Mouse (Mus musculus) ES-E14 (cell line): Measurements from ENCODE around the gene Ccr2. TPM values are rescaled to one million over a fixed set of nuclear protein-coding genes. Genes with fewer than 3 reads are reported as not detected.

Source experiments
- DNase-seq: peaks from one replicate; pipeline ENCODE4 v3.0.0-alpha.2; 2013; ENCODE audit warnings: low read depth, low spot score
- H3K27ac ChIP-seq: 2 replicates; pipeline ENCODE4 v1.5.1; 2012; ENCODE audit warnings: low read depth, mild to moderate bottlenecking, low read length, moderate library complexity, mixed read lengths; ENCODE audit not compliant: poor library complexity, insufficient read depth, severe bottlenecking
- H3K36me3 ChIP-seq: 2 replicates; pipeline ENCODE4 v1.6.1; 2012; ENCODE audit warnings: mild to moderate bottlenecking, low read length, moderate library complexity, mixed read lengths; ENCODE audit not compliant: control insufficient read depth, poor library complexity, insufficient read depth, severe bottlenecking
- H3K4me1 ChIP-seq, 2 experiments: fragments of 150-350 bp in 1 of 2; sonication (generic) in 1 of 2; 2 replicates each; pipeline ENCODE4 v1.6.1; 2012; ENCODE audit warnings: low read length in 2 of 2, mild to moderate bottlenecking in 1 of 2, mixed read lengths in 1 of 2; ENCODE audit not compliant: control insufficient read depth in 2 of 2, insufficient read depth in 2 of 2, poor library complexity in 1 of 2
- H3K4me3 ChIP-seq, 2 experiments: fragments of 150-350 bp in 1 of 2; sonication (generic) in 1 of 2; 2 replicates each; pipeline ENCODE4 v1.5.1; 2012; ENCODE audit warnings: low read length in 2 of 2, low read depth in 1 of 2, mild to moderate bottlenecking in 1 of 2, mixed read lengths in 1 of 2; ENCODE audit not compliant: insufficient read depth in 1 of 2, poor library complexity in 1 of 2, severe bottlenecking in 1 of 2
- H3K9ac ChIP-seq: 2 replicates; pipeline ENCODE4 v1.6.1; 2012; ENCODE audit warnings: low read depth, mild to moderate bottlenecking, low read length, mixed read lengths; ENCODE audit not compliant: poor library complexity, insufficient read depth, severe bottlenecking
- H3K9me3 ChIP-seq: fragments of 150-350 bp; sonication (generic); 2 replicates; pipeline ENCODE4 v1.6.1; 2012; ENCODE audit warnings: low read depth, mild to moderate bottlenecking, low read length; ENCODE audit not compliant: control insufficient read depth, insufficient read depth
- CHD2 ChIP-seq: IDR thresholded peaks from 2 replicates; pipeline ENCODE4 v1.6.1; 2014; ENCODE audit warnings: mild to moderate bottlenecking, low read depth, low read length, inconsistent platforms
- HCFC1 ChIP-seq: IDR thresholded peaks from 2 replicates; pipeline ENCODE4 v1.6.1; 2012; ENCODE audit warnings: low read length, inconsistent platforms, borderline replicate concordance; ENCODE audit not compliant: insufficient read depth
- MAFK ChIP-seq: IDR thresholded peaks from 2 replicates; pipeline ENCODE4 v1.6.1; 2014; ENCODE audit warnings: mild to moderate bottlenecking, low read depth, low read length, inconsistent platforms; ENCODE audit not compliant: insufficient read depth
- ZC3H11A ChIP-seq: IDR thresholded peaks from 2 replicates; pipeline ENCODE4 v1.6.1; 2012; ENCODE audit warnings: low read depth, mild to moderate bottlenecking, inconsistent platforms, low read length, borderline replicate concordance
- ZNF384 ChIP-seq: IDR thresholded peaks from 2 replicates; pipeline ENCODE4 v1.6.1; 2012; ENCODE audit warnings: low read depth, low read length, inconsistent platforms
- in situ Hi-C, 2 experiments: fragments of 600-800 bp; cut with MboI; formaldehyde crosslinking; loops; one replicate each; pipeline ENCODE4 v1.15.1; 2025; ENCODE audit warnings: low sequenced_read_pairs in 2 of 2, inconsistent platforms in 1 of 2; ENCODE audit not compliant: unreplicated experiment in 2 of 2
- total RNA-seq: library from RNA; depleted of rRNA; stranded (reverse); fragments of 300-350 nt; gene quantifications from 2 replicates; pipeline ENCODE4 v1.2.3, GENCODE M21; 2012; rRNA removed

Gene Ccr2
- total RNA-seq, 1 experiment: not detected

DNA sequence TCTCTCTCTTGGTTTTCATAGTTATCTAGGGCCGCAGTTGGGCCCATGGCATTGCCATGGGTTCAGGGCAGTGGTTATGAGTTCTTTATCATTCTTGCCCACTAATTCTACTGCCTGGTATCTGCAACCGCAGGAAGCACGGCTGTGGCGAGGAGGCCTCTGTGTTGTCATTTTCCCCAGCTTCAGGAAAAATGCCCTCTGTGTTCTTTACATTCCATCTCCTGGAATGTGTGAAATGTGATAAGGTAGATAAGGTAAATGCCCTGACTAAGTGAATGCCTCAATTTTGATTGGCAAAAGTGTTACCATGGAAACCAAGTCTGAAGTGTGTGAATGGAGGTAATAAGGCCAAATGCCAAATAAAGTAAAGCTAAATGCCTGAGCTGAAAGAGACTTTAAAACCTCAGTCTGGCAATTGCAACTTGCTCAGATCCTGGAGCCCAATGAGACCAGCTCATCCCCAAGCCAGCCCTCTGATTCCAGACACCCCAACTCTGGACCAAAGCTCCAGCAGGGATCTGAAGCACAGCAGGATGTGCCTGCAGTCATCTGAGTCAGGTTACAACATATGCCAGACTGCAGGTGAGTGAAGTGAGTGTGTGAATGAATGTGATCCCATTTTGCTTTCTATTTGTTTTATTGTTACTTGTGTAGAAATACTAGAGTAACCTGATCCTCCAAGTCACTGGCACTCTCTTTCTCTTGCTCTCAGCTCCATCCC is 36.5 kb downstream of the Ccr2 start:
- no peak for DNase-seq
- in situ Hi-C loops: no loop called here
- TF ChIP-seq ZNF384: no peak
- TF ChIP-seq MAFK: no peak
- no peak for TF ChIP-seq ZC3H11A
- no peak for TF ChIP-seq HCFC1
- no peak for TF ChIP-seq CHD2

DNA sequence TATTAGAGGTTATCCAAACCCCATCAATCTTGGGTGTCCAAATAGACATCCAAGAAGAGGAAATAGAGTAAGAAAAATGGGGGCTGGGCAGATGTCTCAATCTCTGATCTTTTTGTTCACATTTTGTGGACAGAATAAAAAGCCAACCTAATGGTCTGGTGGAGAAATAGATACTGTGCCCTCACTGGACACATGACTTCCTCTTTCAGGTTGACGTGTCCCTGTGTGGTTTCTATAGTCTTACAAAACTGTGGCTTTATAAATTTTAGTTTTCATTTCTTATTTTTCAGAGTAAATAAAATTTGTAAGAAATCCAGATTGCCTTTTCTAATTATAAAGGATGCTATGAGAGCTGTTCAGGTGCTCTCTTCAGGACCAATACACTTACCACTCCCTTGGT is 41.9 kb downstream of the Ccr2 start:
- H3K9ac ChIP-seq: no peak overlapping the region
- TF ChIP-seq MAFK (no peak), ZNF384 (no peak), HCFC1 (no peak), CHD2 (no peak), ZC3H11A (no peak)
- H3K27ac ChIP-seq: no peak overlapping the region
- H3K9me3 ChIP-seq: no peaks in the 10 kb centered on the region
- H3K4me1 ChIP-seq: no peaks in the 10 kb centered on the region
- in situ Hi-C loops: no loop called here
- H3K4me3 ChIP-seq: no peak overlapping the region
- no peak for DNase-seq
- H3K36me3 ChIP-seq: no peaks in the 10 kb centered on the region

More for the DNA sequence above, 36.5 kb downstream of the Ccr2 start:
- H3K4me3 ChIP-seq: no peak overlapping the region
- H3K4me1 ChIP-seq: no peaks in the 10 kb centered on the region
- no peak overlapping the region for H3K9ac ChIP-seq
- H3K36me3 ChIP-seq: no peaks in the 10 kb centered on the region
- H3K9me3 ChIP-seq: no peaks in the 10 kb centered on the region
- no peak overlapping the region for H3K27ac ChIP-seq

DNA sequence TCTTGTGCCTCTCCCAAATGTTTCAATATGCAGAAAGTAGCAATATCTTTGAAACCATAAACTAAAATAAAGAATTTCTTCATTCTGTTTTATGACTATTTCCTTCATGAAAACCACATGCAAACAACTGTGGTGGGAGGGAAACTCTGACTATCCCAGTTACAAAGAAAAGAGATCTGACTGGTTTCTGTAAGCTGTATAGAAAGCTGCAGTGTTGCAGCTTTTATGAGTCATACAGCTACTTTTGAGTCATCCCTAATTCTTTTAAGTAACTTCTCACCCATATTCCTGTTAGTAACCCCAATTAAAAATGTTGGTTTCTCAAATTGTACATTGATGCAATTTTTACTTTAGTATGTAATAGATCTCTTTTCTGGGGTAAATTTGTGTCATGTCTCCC is 44.6 kb downstream of the Ccr2 start:
- DNase-seq: no peak
- in situ Hi-C loops: no loop called here
- Histone ChIP-seq H3K36me3 (no peaks in the 10 kb centered on the region), H3K9ac (no peak overlapping the region), H3K4me1 (no peaks in the 10 kb centered on the region), H3K9me3 (no peaks in the 10 kb centered on the region), H3K4me3 (no peak overlapping the region), H3K27ac (no peak overlapping the region)
- TF ChIP-seq ZC3H11A (no peak), MAFK (no peak)

Other genes with a start within 250 kb of the Ccr2 start
- gene Xcr1, start 239.9 kb upstream of the Ccr2 start, total RNA-seq: 0.05 and 0.09 TPM in 2 replicates
- gene Ccr1, start 133.3 kb upstream of the Ccr2 start, total RNA-seq: not detected in 2 replicates
- not detected in 2 replicates for gene Ccr1l1, start 123.5 kb upstream of the Ccr2 start, total RNA-seq
- gene Ccr3, start 80.0 kb upstream of the Ccr2 start, total RNA-seq: not detected in 2 replicates
- not detected in 2 replicates for gene Ccr5, start 19.6 kb downstream of the Ccr2 start, total RNA-seq
- gene 2010315B03Rik, start 210.7 kb downstream of the Ccr2 start, total RNA-seq: 1.1 and 1.5 TPM in 2 replicates